Mouse (Mus musculus): Measurements from ENCODE around the gene Parp11.

GRCm38 (mm10) chr6:127425095-127425494 lies 21.5 kb upstream of the Parp11 start:
- no peak for TF ChIP-seq CTCF (IDR thresholded peaks at IDR 0.05; ENCODE audit: low read depth, low read length)
- no peak for TF ChIP-seq POLR2A (IDR thresholded peaks at IDR 0.05; ENCODE audit: insufficient read depth, low read length)
- no peak for TF ChIP-seq EP300 (IDR thresholded peaks at IDR 0.05; ENCODE audit: insufficient read depth, low read depth, low read length)

Data from ES-Bruce4 (cell line).